Mouse (Mus musculus): ENCODE measurements at regions not wholly inside any gene's neighbourhood (a gene's known extent, or its start where the extent isn't known, plus 50 kb on each side); places are given as distances from the start of the nearest gene placed in this dataset.
A peak's percentile ranks its signal among the peaks of the same experiment; 100 is the strongest.

GRCm38 (mm10) chr10:60995908-60996640 lies 93.1 kb upstream of the Pcbd1 start:
- Histone ChIP-seq H3K9ac (ENCODE audit: low read length) (no peak overlapping the region), H3K4me2 (replicated peaks; ENCODE audit: low read depth) (no peak overlapping the region), H3K27me3 (ENCODE audit: control insufficient read depth, insufficient read depth, low read length) (no peaks in the 10 kb centered on the region), H3K4me1 (replicated peaks; ENCODE audit: control insufficient read depth, insufficient read depth) (no peaks in the 10 kb centered on the region), H3K9me3 (ENCODE audit: control insufficient read depth, low read length) (no peaks in the 10 kb centered on the region), H3K27ac (replicated peaks) (no peak overlapping the region), H3K4me3 (ENCODE audit: low read depth, low read length) (no peak overlapping the region), H3K36me3 (ENCODE audit: control insufficient read depth, insufficient read depth, low read length) (no peaks in the 10 kb centered on the region)
- DNase-seq (ENCODE audit: low spot score) = no peak
- no peak for ATAC-seq (ENCODE audit: low FRiP score, low TSS enrichment)
- no peak for TF ChIP-seq EP300 (optimal IDR thresholded peaks at IDR 0.05)
- no peak for TF ChIP-seq CTCF (IDR thresholded peaks at IDR 0.05; ENCODE audit: low read depth)
- WGBS = 83% methylated on average over 9 of the region's 9 CpGs

GRCm38 (mm10) chr10:60985109-60985576 lies 104.0 kb upstream of the Pcbd1 start:
- Histone ChIP-seq H3K4me2 (replicated peaks; ENCODE audit: low read depth) (no peak overlapping the region), H3K27ac (replicated peaks) (no peak overlapping the region), H3K4me3 (ENCODE audit: low read depth, low read length) (no peak overlapping the region), H3K9ac (ENCODE audit: low read length) (no peak overlapping the region), H3K9me3 (ENCODE audit: control insufficient read depth, low read length) (no peaks in the 10 kb centered on the region), H3K4me1 (replicated peaks; ENCODE audit: control insufficient read depth, insufficient read depth) (no peaks in the 10 kb centered on the region), H3K27me3 (ENCODE audit: control insufficient read depth, insufficient read depth, low read length) (no peaks in the 10 kb centered on the region), H3K36me3 (ENCODE audit: control insufficient read depth, insufficient read depth, low read length) (no peaks in the 10 kb centered on the region)
- 15% methylated on average over 10 of the region's 10 CpGs for WGBS
- ATAC-seq (ENCODE audit: low FRiP score, low TSS enrichment) = 0 out of 2 replicates have a peak, but pooled peaks have one; percentile 26
- TF ChIP-seq EP300 (optimal IDR thresholded peaks at IDR 0.05) (no peak), CTCF (IDR thresholded peaks at IDR 0.05; ENCODE audit: low read depth) (peak; percentile 78)
- peak; percentile 31 for DNase-seq (ENCODE audit: low spot score)

DNA sequence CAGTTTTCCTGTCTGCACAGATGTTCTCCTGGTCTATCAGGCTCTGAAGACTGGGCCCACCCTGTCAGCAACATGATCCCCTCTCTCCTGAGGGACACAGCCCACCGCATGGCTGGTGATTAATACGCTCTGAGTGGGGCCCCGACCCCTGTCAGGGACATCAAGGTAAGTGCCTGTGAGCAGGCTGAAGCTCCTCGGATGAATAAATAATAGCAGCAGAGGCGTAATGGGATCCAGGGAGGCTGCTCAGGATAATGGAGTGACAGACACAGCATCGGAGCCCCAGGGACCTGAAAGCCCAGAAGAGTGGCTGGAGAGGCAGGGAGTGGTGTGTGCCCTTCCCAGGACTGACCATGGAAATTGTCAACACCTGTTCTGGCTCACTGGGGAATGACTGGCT lies 107.4 kb upstream of the Pcbd1 start:
- Histone ChIP-seq H3K27me3 (ENCODE audit: control insufficient read depth, insufficient read depth, low read length) (no peaks in the 10 kb centered on the region), H3K4me1 (replicated peaks; ENCODE audit: control insufficient read depth, insufficient read depth) (no peaks in the 10 kb centered on the region), H3K27ac (replicated peaks) (no peak overlapping the region), H3K9ac (ENCODE audit: low read length) (no peak overlapping the region), H3K36me3 (ENCODE audit: control insufficient read depth, insufficient read depth, low read length) (no peaks in the 10 kb centered on the region), H3K4me3 (ENCODE audit: low read depth, low read length) (no peak overlapping the region), H3K4me2 (replicated peaks; ENCODE audit: low read depth) (no peak overlapping the region), H3K9me3 (ENCODE audit: control insufficient read depth, low read length) (no peaks in the 10 kb centered on the region)
- WGBS = 32% methylated on average over 6 of the region's 6 CpGs
- no peak for ATAC-seq (ENCODE audit: low FRiP score, low TSS enrichment)
- TF ChIP-seq EP300 (optimal IDR thresholded peaks at IDR 0.05) (no peak), CTCF (IDR thresholded peaks at IDR 0.05; ENCODE audit: low read depth) (no peak)
- DNase-seq (ENCODE audit: low spot score) = no peak

GRCm38 (mm10) chr10:60973615-60974014 lies 115.5 kb upstream of the Pcbd1 start:
- no peak for ATAC-seq (ENCODE audit: low FRiP score, low TSS enrichment)
- TF ChIP-seq CTCF (IDR thresholded peaks at IDR 0.05; ENCODE audit: low read depth) = no peak
- no peak for TF ChIP-seq EP300 (optimal IDR thresholded peaks at IDR 0.05)

DNA sequence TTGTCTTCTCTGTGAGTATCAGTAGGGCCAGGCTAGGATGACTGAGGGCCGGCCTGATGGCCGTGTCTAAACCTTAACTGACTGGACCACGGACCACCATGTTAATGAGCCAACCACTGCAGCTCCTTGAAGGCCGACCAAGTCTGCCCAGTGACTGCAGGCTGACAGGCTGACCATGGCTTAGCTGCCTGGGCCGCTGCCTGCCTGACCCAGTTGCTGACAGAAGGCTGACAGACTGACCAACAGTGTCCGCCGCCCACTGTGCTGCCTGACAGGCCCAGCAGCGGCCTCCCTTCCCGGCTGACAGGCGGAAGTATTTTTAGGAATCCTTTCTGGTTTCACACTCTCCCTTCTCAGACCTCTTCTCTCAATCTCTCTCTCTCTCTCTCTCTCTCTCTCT lies 124.3 kb upstream of the Pcbd1 start:
- H3K27me3 ChIP-seq (ENCODE audit: control insufficient read depth, insufficient read depth, low read length) = no peaks in the 10 kb centered on the region
- no peak overlapping the region for H3K4me2 ChIP-seq (replicated peaks; ENCODE audit: low read depth)
- DNase-seq (ENCODE audit: low spot score) (no peak), ATAC-seq (ENCODE audit: low FRiP score, low TSS enrichment) (no peak)
- H3K9me3 ChIP-seq (ENCODE audit: control insufficient read depth, low read length) = no peaks in the 10 kb centered on the region
- H3K9ac ChIP-seq (ENCODE audit: low read length) = no peak overlapping the region
- TF ChIP-seq CTCF (IDR thresholded peaks at IDR 0.05; ENCODE audit: low read depth) (no peak), EP300 (optimal IDR thresholded peaks at IDR 0.05) (no peak)
- no peak overlapping the region for H3K27ac ChIP-seq (replicated peaks)
- H3K36me3 ChIP-seq (ENCODE audit: control insufficient read depth, insufficient read depth, low read length) = no peaks in the 10 kb centered on the region
- WGBS = 83% methylated on average over 10 of the region's 10 CpGs
- no peak overlapping the region for H3K4me3 ChIP-seq (ENCODE audit: low read depth, low read length)
- H3K4me1 ChIP-seq (replicated peaks; ENCODE audit: control insufficient read depth, insufficient read depth) = no peaks in the 10 kb centered on the region

More at GRCm38 (mm10) chr10:60973615-60974014, 115.5 kb upstream of the Pcbd1 start:
- Histone ChIP-seq H3K27ac (replicated peaks) (no peak overlapping the region), H3K4me1 (replicated peaks; ENCODE audit: control insufficient read depth, insufficient read depth) (no peaks in the 10 kb centered on the region), H3K27me3 (ENCODE audit: control insufficient read depth, insufficient read depth, low read length) (no peaks in the 10 kb centered on the region), H3K9ac (ENCODE audit: low read length) (no peak overlapping the region), H3K4me2 (replicated peaks; ENCODE audit: low read depth) (no peak overlapping the region), H3K36me3 (ENCODE audit: control insufficient read depth, insufficient read depth, low read length) (no peaks in the 10 kb centered on the region), H3K9me3 (ENCODE audit: control insufficient read depth, low read length) (0 out of 2 replicates have a peak, but pooled peaks cover 2% of the 10 kb centered on the region), H3K4me3 (ENCODE audit: low read depth, low read length) (no peak overlapping the region)
- no peak for DNase-seq (ENCODE audit: low spot score)
- 54% methylated on average over 2 of the region's 2 CpGs for WGBS

- H3K4me2 ChIP-seq (replicated peaks; ENCODE audit: low read depth) = 0 out of 2 replicates have a peak overlapping the region, but pooled peaks have one; percentile 23
Observed at GRCm38 (mm10) chr10:60957820-60958233, 126.4 kb upstream of the Unc5b start.

More at GRCm38 (mm10) chr10:60957820-60958233, 126.4 kb upstream of the Unc5b start:
- Histone ChIP-seq H3K27ac (replicated peaks) (no peak overlapping the region), H3K27me3 (ENCODE audit: control insufficient read depth, insufficient read depth, low read length) (no peaks in the 10 kb centered on the region), H3K4me1 (replicated peaks; ENCODE audit: control insufficient read depth, insufficient read depth) (no peaks in the 10 kb centered on the region), H3K36me3 (ENCODE audit: control insufficient read depth, insufficient read depth, low read length) (no peaks in the 10 kb centered on the region), H3K4me3 (ENCODE audit: low read depth, low read length) (no peak overlapping the region), H3K9ac (ENCODE audit: low read length) (no peak overlapping the region), H3K9me3 (ENCODE audit: control insufficient read depth, low read length) (no peaks in the 10 kb centered on the region)
- TF ChIP-seq CTCF (IDR thresholded peaks at IDR 0.05; ENCODE audit: low read depth) (no peak), EP300 (optimal IDR thresholded peaks at IDR 0.05) (no peak)
- DNase-seq (ENCODE audit: low spot score) (no peak), ATAC-seq (ENCODE audit: low FRiP score, low TSS enrichment) (no peak)
- WGBS = 23% methylated on average over 17 of the region's 17 CpGs
